Mouse (Mus musculus) kidney, embryonic 16.5 days (tissue): ENCODE results near the gene 1700102P08Rik. TPM values are rescaled to one million over a fixed set of nuclear protein-coding genes. Genes with fewer than 3 reads are reported as not detected.
A peak's percentile ranks its signal among the peaks of the same experiment; 100 is the strongest.

Source experiments
- ATAC-seq: fragments of 200-750 bp; cut with Nextera tagmentation; 2 replicates; pipeline ENCODE4 v1.8.0; 2017; ENCODE audit warnings: moderate TSS enrichment; ENCODE audit not compliant: low FRiP score, low TSS enrichment
- H3K27ac ChIP-seq: fragments of 300-500 bp; sonication (generic); 2 replicates; pipeline ENCODE4 v1.5.1; 2014; ENCODE audit warnings: low read length
- H3K27me3 ChIP-seq: fragments of 300-500 bp; sonication (generic); 2 replicates; pipeline ENCODE4 v1.6.1; 2014; ENCODE audit warnings: low read length, control low read depth, mixed read lengths; ENCODE audit not compliant: insufficient read depth
- H3K36me3 ChIP-seq: fragments of 300-500 bp; sonication (generic); 2 replicates; pipeline ENCODE4 v1.6.1; 2014; ENCODE audit warnings: low read length, control low read depth, mixed read lengths; ENCODE audit not compliant: insufficient read depth
- H3K4me1 ChIP-seq: fragments of 300-500 bp; sonication (generic); 2 replicates; pipeline ENCODE4 v1.6.1; 2014; ENCODE audit warnings: low read length, control low read depth, mixed read lengths; ENCODE audit not compliant: insufficient read depth
- H3K4me2 ChIP-seq: fragments of 300-500 bp; sonication (generic); replicated peaks from 2 replicates; pipeline ENCODE4 v1.6.1; 2014; ENCODE audit warnings: low read depth, low read length
- H3K4me3 ChIP-seq: fragments of 300-500 bp; sonication (generic); 2 replicates; pipeline ENCODE4 v1.5.1; 2014; ENCODE audit warnings: mild to moderate bottlenecking, low read length
- H3K9ac ChIP-seq: fragments of 300-500 bp; sonication (generic); replicated peaks from 2 replicates; pipeline ENCODE4 v1.6.1; 2014; ENCODE audit warnings: low read length
- H3K9me3 ChIP-seq: fragments of 300-500 bp; sonication (generic); 2 replicates; pipeline ENCODE4 v1.6.1; 2016; ENCODE audit warnings: low read length, control low read depth
- WGBS: fragments of 180-500 bp; shearing (Covaris S2); extraction: QIAGEN DNeasy Blood & Tissue Kit; methylation state at CpG from one replicate; pipeline ENCODE4 v1.1.7; 2014; 5-methylcytosine and 5-hydroxymethylcytosine counted together
- polyA plus RNA-seq: library from polyadenylated mRNA; unstranded; fragments of >200 nt; fragmentation: Nextera tagmentation; extraction: Ambion mirVana; gene quantifications from 2 replicates; pipeline ENCODE4 v1.2.1, GENCODE M21; 2015

Gene 1700102P08Rik
- 0.62 and 1.2 TPM in 2 replicates for polyA plus RNA-seq

DNA sequence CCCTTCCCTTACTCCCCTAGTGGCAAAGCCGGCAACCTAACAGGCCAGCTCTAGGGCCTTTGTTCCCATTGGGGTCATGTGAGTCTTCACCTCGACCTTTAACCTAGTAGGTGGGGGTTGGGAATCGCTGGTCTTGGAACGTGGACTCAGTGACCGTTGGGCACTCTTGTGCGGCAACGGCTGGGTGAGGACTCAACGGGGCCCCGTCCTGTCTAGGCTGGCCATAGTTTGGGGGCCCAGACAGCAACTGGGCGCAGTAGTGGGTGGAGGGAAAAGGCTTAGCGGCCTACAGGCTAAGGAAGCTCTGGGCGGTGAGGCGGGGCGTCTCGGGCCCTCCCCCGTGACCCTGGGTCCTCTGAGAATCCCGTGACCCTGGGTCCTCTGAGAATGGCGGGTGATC, at the start of gene 1700102P08Rik:
Gene 1700102P08Rik (plus strand): TSS at position 130 of the 400 bp plus-strand sequence.
- Histone ChIP-seq H3K36me3 (peaks cover 56% of the 10 kb centered on the region), H3K27ac (no peak within 1 kb of the TSS), H3K4me3 (no peak within 1 kb of the TSS), H3K9ac (no peak within 1 kb of the TSS), H3K4me2 (no peak within 1 kb of the TSS), H3K4me1 (no peaks in the 10 kb centered on the region), H3K9me3 (no peaks in the 10 kb centered on the region), H3K27me3 (no peaks in the 10 kb centered on the region)
- WGBS, result 68% methylated on average over 18 of the region's 18 CpGs
- peak; percentile 31; the same call in 1 of the 2 replicates for ATAC-seq

DNA sequence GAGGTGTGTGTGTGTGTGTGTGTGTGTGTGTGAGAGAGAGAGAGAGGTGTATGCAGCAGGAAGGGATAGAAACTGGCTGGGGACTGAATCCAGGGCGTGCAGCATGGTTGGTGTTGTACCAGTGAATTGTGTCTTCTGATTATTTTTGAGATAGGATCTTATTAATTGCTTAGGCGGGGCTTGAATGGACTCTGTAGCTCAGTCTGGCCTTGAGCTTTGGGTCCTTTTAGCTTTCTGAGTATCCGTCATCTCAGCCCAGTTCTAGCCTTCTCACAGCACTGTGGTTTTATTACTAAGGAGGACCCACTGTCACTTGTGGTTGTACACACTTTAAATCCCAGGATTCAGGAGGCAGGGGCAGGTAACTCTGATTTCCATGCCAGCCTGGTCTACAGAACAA, 49.3 kb upstream of the 1700102P08Rik start:
- 69% methylated on average over 3 of the region's 3 CpGs for WGBS

DNA sequence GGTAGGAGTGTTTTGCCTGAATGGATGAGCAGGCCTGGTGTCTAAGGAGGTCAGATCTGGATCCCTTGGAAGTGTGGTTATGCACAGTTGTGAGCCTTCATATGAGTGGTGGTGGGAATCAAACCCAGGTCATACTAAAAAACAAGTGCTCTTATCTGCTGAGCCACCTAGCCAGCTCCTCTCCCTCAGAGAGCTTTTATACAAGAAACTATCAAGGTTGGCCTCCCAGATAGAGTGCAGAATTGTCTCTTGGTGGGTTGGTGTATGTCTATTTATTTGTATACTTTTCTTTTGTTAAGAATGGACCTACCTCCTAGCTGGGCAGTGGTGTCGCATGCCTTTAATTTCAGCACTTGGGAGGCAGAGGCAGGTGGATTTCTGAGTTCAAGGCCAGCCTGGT, 48.8 kb upstream of the 1700102P08Rik start:
- no peak overlapping the region for H3K9ac ChIP-seq
- no peaks in the 10 kb centered on the region for H3K9me3 ChIP-seq
- H3K4me2 ChIP-seq, result no peak overlapping the region
- peaks cover 43% of the 10 kb centered on the region for H3K4me1 ChIP-seq
- no peaks in the 10 kb centered on the region for H3K27me3 ChIP-seq
- no peak overlapping the region for H3K4me3 ChIP-seq
- peak overlapping the region; percentile 5; the same call in 1 of the 2 replicates for H3K27ac ChIP-seq
- ATAC-seq, result no peak
- WGBS, result 100% methylated on average over 1 of the region's 1 CpGs
- no peaks in the 10 kb centered on the region for H3K36me3 ChIP-seq

More for the DNA sequence above, 49.3 kb upstream of the 1700102P08Rik start:
- H3K36me3 ChIP-seq, result no peaks in the 10 kb centered on the region
- no peak overlapping the region for H3K9ac ChIP-seq
- ATAC-seq, result no peak
- no peaks in the 10 kb centered on the region for H3K27me3 ChIP-seq
- no peak overlapping the region for H3K4me3 ChIP-seq
- H3K27ac ChIP-seq, result peak overlapping the region; percentile 5; the same call in 1 of the 2 replicates
- H3K4me2 ChIP-seq, result no peak overlapping the region
- no peaks in the 10 kb centered on the region for H3K9me3 ChIP-seq
- peaks cover 43% of the 10 kb centered on the region for H3K4me1 ChIP-seq

DNA sequence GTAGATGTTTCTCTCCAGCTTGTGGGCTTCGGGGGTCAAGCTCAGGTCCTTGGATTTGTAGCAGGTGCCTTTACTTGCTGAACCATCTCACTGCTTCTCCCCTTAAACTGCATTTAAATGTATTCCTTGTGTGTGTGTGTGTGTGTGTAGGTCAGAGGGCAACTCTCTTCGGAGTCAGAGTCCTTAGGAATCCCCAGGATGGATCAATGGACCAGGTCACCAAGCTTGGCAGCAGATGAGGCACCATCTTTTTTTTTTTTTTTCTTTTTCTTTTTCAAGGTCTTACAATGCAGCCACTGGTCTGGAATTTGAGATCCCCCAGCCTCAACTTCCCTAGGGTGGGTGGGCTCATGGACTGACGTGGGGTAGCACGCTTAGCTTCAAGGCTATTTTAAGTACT, 48.1 kb upstream of the 1700102P08Rik start:
- Histone ChIP-seq H3K36me3 (no peaks in the 10 kb centered on the region), H3K4me1 (peaks cover 46% of the 10 kb centered on the region), H3K4me3 (no peak overlapping the region), H3K9me3 (no peaks in the 10 kb centered on the region), H3K9ac (no peak overlapping the region), H3K4me2 (no peak overlapping the region), H3K27ac (no peak overlapping the region), H3K27me3 (no peaks in the 10 kb centered on the region)
- 82% methylated on average over 4 of the region's 4 CpGs for WGBS
- ATAC-seq, result no peak

DNA sequence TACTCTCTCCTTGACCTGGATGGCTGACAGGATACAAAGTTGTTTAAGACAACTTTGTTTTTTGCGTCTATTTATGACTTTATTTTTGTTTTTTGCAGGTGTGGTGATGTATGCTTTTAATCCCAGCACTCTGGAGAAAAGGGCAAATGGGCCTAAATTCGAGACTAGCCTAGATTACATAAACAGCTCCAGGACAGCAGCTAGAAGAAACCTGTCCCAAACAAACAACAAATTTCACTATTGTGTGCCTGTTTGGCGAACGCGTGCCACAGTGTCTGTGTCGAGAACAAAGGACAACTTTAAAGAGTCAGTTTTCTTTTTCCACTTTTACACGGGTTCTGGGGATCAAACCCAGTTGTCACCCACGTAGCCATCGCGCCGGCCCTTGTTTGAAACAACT, 45.6 kb upstream of the 1700102P08Rik start:
- Histone ChIP-seq H3K36me3 (peaks cover 16% of the 10 kb centered on the region), H3K9me3 (no peaks in the 10 kb centered on the region), H3K27ac (peak overlapping the region; percentile 96), H3K4me1 (peaks cover 26% of the 10 kb centered on the region), H3K4me3 (peak overlapping the region; percentile 63), H3K9ac (peak overlapping the region; percentile 75), H3K4me2 (peak overlapping the region; percentile 80), H3K27me3 (no peaks in the 10 kb centered on the region)
- WGBS, result 3% methylated on average over 11 of the region's 11 CpGs
- no peak for ATAC-seq

DNA sequence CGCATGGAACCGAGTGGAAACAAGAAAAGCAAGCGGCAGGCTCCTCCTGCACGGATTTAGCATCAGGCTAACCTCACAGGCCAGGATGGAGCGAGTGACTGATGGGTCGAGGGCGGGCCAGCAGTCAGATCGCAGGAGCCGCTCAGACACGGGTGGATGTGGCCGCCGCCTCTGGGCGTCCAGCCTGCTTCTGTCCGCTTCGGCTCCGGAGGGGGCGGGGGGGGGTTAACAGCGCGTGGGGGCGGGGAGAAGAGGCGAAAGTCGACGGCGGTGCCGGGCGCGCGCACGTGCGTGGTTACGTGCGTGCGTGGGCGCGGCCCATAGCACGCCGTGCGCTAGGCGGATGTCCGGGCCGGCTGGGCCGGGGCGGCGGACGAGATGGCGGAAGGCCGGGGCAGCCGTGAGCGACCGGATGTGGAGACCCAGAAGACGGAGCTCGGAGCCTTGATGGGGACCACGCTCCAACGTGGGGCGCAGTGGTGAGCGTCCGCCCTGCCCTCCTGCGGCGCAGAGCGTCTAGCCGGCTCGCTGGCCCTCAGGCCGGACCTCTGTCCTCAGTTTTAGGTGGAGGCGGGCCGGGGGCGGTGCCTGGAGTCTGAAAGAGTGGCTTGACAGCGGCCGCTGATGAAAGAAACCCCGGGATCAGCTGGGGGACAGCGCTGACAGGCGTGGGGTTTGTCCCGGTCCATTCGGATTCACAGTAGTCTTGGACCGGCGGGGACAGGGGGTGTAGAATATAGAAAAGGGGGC, 44.9 kb upstream of the 1700102P08Rik start, which contains the start of gene Usp4:
Gene Usp4 (plus strand): TSS at position 314 of the 750 bp plus-strand sequence.
- H3K4me2 ChIP-seq, result peak within 1 kb of the TSS; percentile 80
- peaks cover 21% of the 10 kb centered on the region for H3K4me1 ChIP-seq
- H3K27ac ChIP-seq, result peak within 1 kb of the TSS; percentile 96
- peaks cover 23% of the 10 kb centered on the region for H3K36me3 ChIP-seq
- WGBS, result under 1% methylated on average over 69 of the region's 75 CpGs
- H3K4me3 ChIP-seq, result peak within 1 kb of the TSS; percentile 63
- peak within 1 kb of the TSS; percentile 75 for H3K9ac ChIP-seq
- ATAC-seq, result peak; percentile 96
- no peaks in the 10 kb centered on the region for H3K27me3 ChIP-seq
- no peaks in the 10 kb centered on the region for H3K9me3 ChIP-seq

DNA sequence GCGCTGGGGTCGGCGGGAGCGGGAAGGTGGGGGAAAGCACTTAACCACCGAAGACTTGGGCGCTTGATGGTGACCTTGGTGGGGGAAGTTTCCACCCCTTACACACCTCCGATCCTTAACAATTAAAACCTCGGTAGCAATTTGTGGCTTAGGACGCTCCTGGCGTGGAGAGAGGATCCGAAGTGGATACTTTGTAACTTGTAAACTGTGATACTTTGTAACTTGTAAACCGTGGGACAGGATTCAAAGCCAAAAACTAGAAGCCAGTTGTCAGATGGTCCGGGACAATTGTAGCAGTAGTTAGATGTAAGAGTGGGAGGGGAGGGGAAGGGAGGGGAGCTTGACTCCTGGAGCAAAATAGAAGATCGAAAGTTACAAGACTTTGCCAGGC, 44.3 kb upstream of the 1700102P08Rik start:
- Histone ChIP-seq H3K9me3 (no peaks in the 10 kb centered on the region), H3K27ac (peak overlapping the region; percentile 96), H3K4me1 (peaks cover 20% of the 10 kb centered on the region), H3K4me2 (peak overlapping the region; percentile 80), H3K36me3 (peaks cover 28% of the 10 kb centered on the region), H3K4me3 (peak overlapping the region; percentile 63), H3K27me3 (no peaks in the 10 kb centered on the region), H3K9ac (peak overlapping the region; percentile 75)
- no peak for ATAC-seq
- WGBS, result 3% methylated on average over 14 of the region's 14 CpGs

DNA sequence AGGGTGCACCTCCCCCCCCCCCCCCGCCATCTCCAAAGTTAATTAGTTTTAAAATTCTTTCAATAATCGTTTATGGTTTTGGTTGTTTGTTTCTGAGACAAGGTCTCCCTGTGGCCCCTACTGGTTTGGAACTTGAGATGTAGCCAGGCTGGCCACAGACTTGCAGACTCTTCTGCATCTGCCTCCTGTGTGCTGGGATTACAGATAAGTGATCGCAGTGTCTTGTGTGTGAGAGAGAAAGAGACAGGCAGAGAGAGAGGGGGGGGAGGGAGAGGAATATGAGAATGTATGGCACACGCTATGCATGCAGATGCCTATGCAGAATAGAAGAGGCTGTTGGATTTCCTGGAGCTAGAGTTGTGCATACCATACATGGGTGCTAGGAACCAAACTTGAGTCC, 42.9 kb upstream of the 1700102P08Rik start:
- Histone ChIP-seq H3K9ac (no peak overlapping the region), H3K36me3 (peaks cover 42% of the 10 kb centered on the region), H3K4me2 (no peak overlapping the region), H3K4me1 (peaks cover 20% of the 10 kb centered on the region), H3K4me3 (no peak overlapping the region), H3K27ac (no peak overlapping the region), H3K9me3 (no peaks in the 10 kb centered on the region), H3K27me3 (no peaks in the 10 kb centered on the region)
- WGBS, result 99% methylated on average over 4 of the region's 4 CpGs
- no peak for ATAC-seq

DNA sequence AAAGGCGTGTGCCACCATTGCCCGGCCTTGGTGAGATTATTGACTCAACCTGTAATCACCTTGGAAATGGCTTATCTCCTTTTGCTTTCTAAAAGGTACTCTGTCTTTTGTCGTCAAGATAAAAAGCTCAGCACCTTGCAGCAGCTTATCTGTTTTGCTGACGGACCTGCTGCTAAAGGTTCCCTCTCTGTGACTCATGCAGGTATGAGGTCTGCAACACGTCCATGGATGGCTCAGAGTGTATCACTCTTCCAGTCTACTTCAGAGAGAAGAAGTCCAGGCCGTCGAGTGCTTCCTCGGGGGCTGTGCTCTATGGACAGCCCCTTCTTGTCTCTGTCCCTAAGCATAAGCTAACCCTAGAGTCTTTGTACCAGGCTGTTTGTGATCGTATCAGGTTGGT, 14.4 kb upstream of the 1700102P08Rik start:
- no peaks in the 10 kb centered on the region for H3K4me1 ChIP-seq
- H3K4me3 ChIP-seq, result no peak overlapping the region
- H3K9me3 ChIP-seq, result no peaks in the 10 kb centered on the region
- H3K27me3 ChIP-seq, result no peaks in the 10 kb centered on the region
- 89% methylated on average over 9 of the region's 9 CpGs for WGBS
- H3K9ac ChIP-seq, result no peak overlapping the region
- H3K36me3 ChIP-seq, result peaks cover 76% of the 10 kb centered on the region
- H3K4me2 ChIP-seq, result no peak overlapping the region
- no peak overlapping the region for H3K27ac ChIP-seq
- no peak for ATAC-seq

DNA sequence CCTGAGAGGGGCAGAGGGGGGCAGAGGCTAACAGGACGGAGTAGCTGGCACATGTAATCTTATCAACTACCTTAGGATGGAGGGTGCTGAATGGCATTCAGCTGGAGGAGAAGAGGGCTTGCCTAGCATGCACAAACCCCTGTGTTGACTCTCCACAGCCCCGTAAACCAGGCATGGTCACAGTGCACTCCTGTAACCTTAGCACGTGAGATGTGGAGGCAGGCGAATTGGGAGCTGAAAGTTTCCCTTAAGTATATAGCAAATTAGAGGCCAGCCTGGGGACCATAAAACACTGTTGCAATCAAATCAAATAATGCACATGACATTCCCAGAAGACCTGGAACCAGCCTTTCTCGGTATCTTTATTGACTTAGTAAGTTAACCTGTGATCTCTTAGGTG, 13.9 kb upstream of the 1700102P08Rik start:
- Histone ChIP-seq H3K9ac (no peak overlapping the region), H3K9me3 (no peaks in the 10 kb centered on the region), H3K4me3 (no peak overlapping the region), H3K4me2 (no peak overlapping the region), H3K27ac (no peak overlapping the region), H3K27me3 (no peaks in the 10 kb centered on the region), H3K36me3 (peaks cover 74% of the 10 kb centered on the region), H3K4me1 (no peaks in the 10 kb centered on the region)
- WGBS, result 85% methylated on average over 5 of the region's 5 CpGs
- ATAC-seq, result no peak
